Mouse (Mus musculus): ENCODE results near the gene Pald1. TPM values are rescaled to one million over a fixed set of nuclear protein-coding genes. Genes with fewer than 3 reads are reported as not detected.

Gene Pald1
- total RNA-seq, 2 experiments from 2014 or later: 4.0 to 7.2 TPM

DNA sequence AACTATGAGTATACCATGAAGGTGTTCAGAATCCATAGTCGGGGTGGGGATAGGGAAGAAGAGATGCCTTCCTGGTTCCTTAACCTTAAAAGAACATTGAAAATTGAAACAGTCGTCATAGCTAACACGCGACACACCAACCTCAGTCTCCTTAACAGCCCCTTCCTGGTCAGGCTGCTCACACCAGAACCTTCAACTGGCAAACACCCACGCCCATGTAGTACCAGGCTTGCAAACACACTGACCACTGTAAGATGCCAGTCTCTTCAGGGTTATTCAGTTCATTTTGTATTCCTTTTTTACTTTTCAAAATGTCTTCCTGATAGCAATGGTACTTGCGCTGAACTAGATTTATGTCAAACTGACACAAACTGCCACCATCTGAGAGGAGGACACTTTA, 106.3 kb downstream of the Pald1 start:
- DNase-seq: no peak
- no peak overlapping the region for H3K4me3 ChIP-seq
- H3K27ac ChIP-seq: no peak overlapping the region
- TF ChIP-seq CTCF (IDR thresholded peaks at IDR 0.05): no peak
- intact Hi-C loops (cut with DNase I): loop anchor here (5.0 kb wide), 1 partner anchor 65 kb away; no protein-coding TSS in a partner anchor

DNA sequence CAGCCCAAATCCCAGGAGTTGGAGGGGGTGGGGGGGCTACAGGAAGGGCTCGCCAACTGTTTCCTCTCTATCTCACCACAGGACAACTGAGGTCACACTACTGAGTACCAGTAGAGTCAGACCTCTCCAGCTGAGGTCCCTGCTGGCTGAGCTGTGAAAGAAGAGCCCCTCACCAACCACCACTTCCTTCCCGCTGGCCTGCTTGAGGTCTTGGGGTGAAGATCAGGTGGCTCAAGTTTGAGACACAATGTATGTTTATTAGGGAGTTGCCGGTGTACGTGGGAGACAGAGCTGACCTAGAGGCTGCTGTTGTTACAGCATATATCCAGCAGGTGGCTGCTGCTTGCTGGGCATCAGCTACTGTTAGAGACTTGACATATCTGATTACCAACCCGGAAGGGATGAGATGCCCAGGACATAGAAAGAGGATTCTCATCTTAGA, 107.6 kb downstream of the Pald1 start:
- DNase-seq: no peak
- Histone ChIP-seq H3K4me3 (no peak overlapping the region), H3K27ac (no peak overlapping the region)
- TF ChIP-seq CTCF (IDR thresholded peaks at IDR 0.05): peak; percentile 77
- intact Hi-C loops (cut with DNase I): loop anchor here (2.0 to 5.0 kb wide), 2 partner anchors 61 to 63 kb away; no protein-coding TSS in a partner anchor

DNA sequence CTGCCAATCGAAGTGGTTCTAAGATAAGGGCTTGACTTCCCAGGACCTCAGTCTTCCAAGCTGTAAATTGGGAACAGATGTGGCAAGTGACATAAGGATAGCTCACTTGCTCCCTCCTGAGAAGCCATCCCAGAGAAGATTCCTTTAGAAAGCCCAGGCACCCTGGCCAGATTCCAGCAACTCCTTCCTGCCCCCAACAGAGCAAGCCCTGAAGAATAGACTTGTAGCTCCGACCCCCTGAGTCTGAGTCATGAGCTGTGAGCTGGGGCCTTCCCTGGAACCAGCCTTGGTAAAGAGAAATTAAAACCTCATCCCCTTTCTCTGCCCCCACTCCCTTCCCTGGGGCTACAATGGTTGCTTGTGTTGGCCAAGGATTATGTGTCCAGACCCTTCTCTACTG, 108.8 kb downstream of the Pald1 start:
- no peak overlapping the region for H3K4me3 ChIP-seq
- no peak for DNase-seq

DNA sequence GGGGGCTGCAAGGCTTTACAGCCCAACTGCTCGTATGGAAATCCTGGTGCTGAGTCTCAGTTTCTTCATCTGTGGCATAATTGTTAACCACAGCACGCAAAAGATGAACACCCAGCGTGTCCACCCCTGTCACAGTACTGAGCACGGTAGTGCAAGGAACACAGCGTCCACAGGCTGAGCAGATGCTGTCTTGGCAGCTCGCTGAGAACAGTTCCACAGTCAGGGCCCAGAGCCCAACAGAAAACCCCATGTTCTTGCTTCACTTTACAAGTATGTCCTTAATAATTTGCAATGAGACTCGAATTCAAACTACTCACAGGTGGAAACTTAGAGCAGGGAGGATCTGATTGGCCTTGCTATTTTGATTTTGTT, 109.5 kb downstream of the Pald1 start:
- H3K4me3 ChIP-seq: peak overlapping the region; percentile 78
- H3K27ac ChIP-seq: peak overlapping the region; percentile 76
- intact Hi-C loops (cut with DNase I): loop anchor here (2.0 kb wide), 1 partner anchor 63 kb away; no protein-coding TSS in a partner anchor
- peak; percentile 68 for DNase-seq
- no peak for TF ChIP-seq CTCF (IDR thresholded peaks at IDR 0.05)

More for the DNA sequence above, 108.8 kb downstream of the Pald1 start:
- no peak for TF ChIP-seq CTCF (IDR thresholded peaks at IDR 0.05)
- intact Hi-C loops (cut with DNase I): loop anchor here (2.0 kb wide), 1 partner anchor 62 kb away; no protein-coding TSS in a partner anchor
- no peak overlapping the region for H3K27ac ChIP-seq

DNA sequence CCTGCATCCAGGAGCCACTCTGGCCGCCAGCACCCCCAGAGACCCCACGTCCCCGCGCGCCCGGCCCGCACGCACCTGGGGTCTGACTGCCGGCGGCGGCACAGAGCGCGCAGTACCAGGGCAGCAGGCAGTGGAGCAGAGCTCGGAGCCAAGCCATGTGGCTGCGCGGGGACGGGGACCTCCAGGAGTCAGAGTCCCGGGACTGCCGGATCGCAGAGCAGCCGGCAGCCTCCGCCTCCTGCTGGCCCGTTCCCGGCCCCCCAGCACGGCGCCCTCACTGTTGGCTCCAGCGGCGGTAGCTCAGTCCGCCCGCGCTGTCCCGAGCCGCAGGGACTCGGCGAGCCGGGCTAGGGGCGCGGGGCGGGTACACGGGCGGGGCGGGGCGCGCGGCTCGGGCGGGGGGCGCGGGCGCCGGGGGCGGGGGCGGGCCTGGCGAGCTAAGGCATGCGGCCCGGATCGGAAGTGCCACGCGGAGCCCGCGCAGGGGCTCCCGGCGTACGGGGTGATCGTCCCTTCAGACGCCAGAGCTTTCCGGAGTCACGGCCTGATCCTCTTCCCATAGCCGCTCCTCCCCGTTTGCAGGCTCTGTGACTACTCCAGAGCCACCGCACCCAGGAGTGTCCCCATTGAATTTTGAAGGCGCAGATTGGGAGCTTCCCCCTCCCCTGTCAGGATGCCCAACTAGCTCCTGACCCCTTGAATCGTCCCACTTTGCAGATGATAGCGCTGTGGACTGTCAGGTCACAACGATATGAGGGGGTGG, 110.1 kb downstream of the Pald1 start, which contains the start of gene Adamts14:
Adamts14 (minus strand) TSS at position 358 of the 763 bp plus-strand sequence.
- Histone ChIP-seq H3K4me3 (peak within 1 kb of the TSS; percentile 78), H3K27ac (peak within 1 kb of the TSS; percentile 76)
- no peak; the same call in 1 of the 2 replicates for TF ChIP-seq CTCF (IDR thresholded peaks at IDR 0.05)
- peak; percentile 67 for DNase-seq
- intact Hi-C loops (cut with DNase I): no loop called here

DNA sequence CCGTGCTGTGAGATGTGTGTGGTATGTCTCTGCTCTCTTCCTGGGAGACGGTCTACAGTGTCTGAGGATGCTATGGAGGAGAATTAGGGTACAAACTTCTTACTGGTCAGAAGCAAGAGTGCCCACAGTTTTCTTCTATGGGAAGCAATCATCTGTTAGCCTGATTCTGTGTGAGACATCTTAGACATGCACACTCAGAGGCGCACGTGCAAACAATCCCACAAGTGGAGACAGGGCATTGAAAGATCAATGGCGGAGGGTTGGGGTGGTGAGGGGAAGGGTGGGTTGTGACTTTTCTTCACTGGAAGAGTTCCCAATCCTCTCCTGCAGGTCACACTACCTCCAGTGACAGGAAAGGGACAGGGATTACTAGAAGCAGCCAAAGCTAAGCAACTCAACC, 110.7 kb downstream of the Pald1 start:
- intact Hi-C loops (cut with DNase I): no loop called here
- H3K4me3 ChIP-seq: peak overlapping the region; percentile 78
- peak overlapping the region; percentile 76 for H3K27ac ChIP-seq
- TF ChIP-seq CTCF (IDR thresholded peaks at IDR 0.05): no peak
- DNase-seq: no peak

DNA sequence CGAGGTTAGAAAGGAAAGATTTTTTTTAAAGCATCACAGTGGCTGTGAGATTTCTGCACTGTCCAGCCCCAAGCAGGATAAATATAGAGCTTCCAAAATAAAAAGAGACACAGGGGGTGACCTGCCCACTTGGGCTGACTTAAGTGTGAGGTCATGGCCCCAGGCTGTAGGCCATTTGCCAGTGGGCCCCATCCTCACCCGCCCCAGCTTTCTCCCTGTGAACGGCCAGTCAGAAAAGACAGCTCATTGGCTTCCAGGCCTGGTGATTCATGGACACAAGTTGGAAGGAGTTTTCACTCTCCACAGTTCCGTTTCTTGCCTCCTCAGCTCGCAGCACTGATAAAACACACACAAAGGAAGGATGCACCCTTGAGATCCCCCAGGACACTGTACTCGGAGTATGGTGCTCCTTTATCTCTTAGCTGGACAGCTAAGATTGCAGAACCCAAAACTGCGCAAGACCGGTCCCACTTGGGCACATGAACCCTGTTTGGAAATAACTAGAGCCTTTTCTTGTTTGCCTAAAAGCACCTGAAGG, 111.2 kb downstream of the Pald1 start:
- peak; percentile 60 for DNase-seq
- intact Hi-C loops (cut with DNase I): no loop called here
- peak overlapping the region; percentile 78 for H3K4me3 ChIP-seq
- peak overlapping the region; percentile 76 for H3K27ac ChIP-seq
- no peak for TF ChIP-seq CTCF (IDR thresholded peaks at IDR 0.05)

Other genes with a start within 250 kb of the Pald1 start
- gene Sgpl1, start 235.8 kb downstream of the Pald1 start, total RNA-seq (2021): 1 to 10 TPM; 6.0 to 6.6 TPM
- not detected for gene Tbata, start 211.6 kb downstream of the Pald1 start, total RNA-seq (2021)
- 1 to 10 TPM in 1 of 2 experiments, under 1 TPM in 1; 0.43 to 1.5 TPM for gene Adamts14, start 110.1 kb downstream of the Pald1 start, total RNA-seq (2021)
- gene Prf1, start 85.7 kb downstream of the Pald1 start, total RNA-seq (2021): not detected
- under 1 TPM in 1 of 2 experiments, not detected in 1; 0.15 TPM for gene Nodal, start 34.4 kb upstream of the Pald1 start, total RNA-seq (2021)
- 100 to 1,000 TPM; 117 to 161 TPM for gene Eif4ebp2, start 69.1 kb upstream of the Pald1 start, total RNA-seq (2021)
- gene Lrrc20, start 92.3 kb upstream of the Pald1 start, total RNA-seq (2021): 100 to 1,000 TPM; 133 to 164 TPM
- under 1 TPM in 1 of 2 experiments, not detected in 1; 0.06 TPM for gene Npffr1, start 212.0 kb upstream of the Pald1 start, total RNA-seq (2021)